Mouse (Mus musculus) lung, adult 2 months (tissue): Measurements from ENCODE around the gene Bcas3. TPM values are rescaled to one million over a fixed set of nuclear protein-coding genes. Genes with fewer than 3 reads are reported as not detected.

ENCODE experiments used
- DNase-seq: peaks from one replicate; pipeline ENCODE4 v3.0.0; 2022
- H3K4me1 ChIP-seq: fragments of 200-500 bp; 2 replicates; pipeline ENCODE4 v1.6.1; 2011; ENCODE audit warnings: low read length; ENCODE audit not compliant: control insufficient read depth, insufficient read depth
- H3K4me3 ChIP-seq: fragments of 200-500 bp; replicated peaks from 2 replicates; pipeline ENCODE3; 2011; ENCODE audit warnings: low read depth, mild to moderate bottlenecking, control low read depth, low read length; ENCODE audit errors: extremely low read depth
- CTCF ChIP-seq: fragments of 200-500 bp; IDR thresholded peaks from 2 replicates; pipeline ENCODE4 v1.5.1; 2011; ENCODE audit warnings: mild to moderate bottlenecking, low read length, control low read depth; ENCODE audit not compliant: insufficient read depth
- POLR2A ChIP-seq: fragments of 200-500 bp; IDR thresholded peaks from 2 replicates; pipeline ENCODE4 v1.6.1; 2011; ENCODE audit warnings: low read depth, mild to moderate bottlenecking, control low read depth, low read length, borderline replicate concordance; ENCODE audit errors: extremely low read depth
- WGBS: fragments of 180-500 bp; shearing (Covaris S2); methylation state at CpG from one replicate; pipeline ENCODE4 v1.1.7; 2018; 5-methylcytosine and 5-hydroxymethylcytosine counted together
- polyA plus RNA-seq: library from polyadenylated mRNA; depleted of rRNA; stranded (reverse); fragments of >200 nt; gene quantifications from 2 replicates; pipeline ENCODE4 v1.2.3, GENCODE M21; 2012

The Bcas3 gene
- polyA plus RNA-seq, 1 experiment = 55.7 TPM

- no peak for DNase-seq
- H3K4me3 ChIP-seq = no peak overlapping the region
- H3K4me1 ChIP-seq = no peaks in the 10 kb centered on the region
- 60% methylated on average over 6 of the region's 6 CpGs for WGBS
- TF ChIP-seq POLR2A (no peak), CTCF (no peak)
Observed at GRCm38 (mm10) chr11:85547966-85548365, 195.0 kb downstream of the Bcas3 start.

DNA sequence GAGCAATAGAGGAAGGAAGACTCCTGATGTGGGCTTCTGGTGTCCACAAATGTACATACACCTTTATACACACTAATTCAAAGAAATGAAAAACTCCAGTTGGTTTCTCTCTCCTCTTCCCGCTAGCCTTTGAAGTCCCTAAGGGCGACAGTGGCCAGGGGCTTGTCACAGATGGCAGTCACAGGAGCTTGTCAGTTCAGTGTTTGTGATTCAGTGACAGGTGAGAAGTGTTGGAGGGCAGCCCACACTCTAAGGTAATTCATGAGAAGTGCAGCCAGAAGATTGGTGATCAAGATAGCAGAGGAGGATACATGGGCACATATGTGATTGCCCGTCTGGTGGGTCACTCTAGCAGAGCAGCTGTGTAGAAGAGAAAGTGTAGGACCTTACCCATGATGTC, 196.7 kb downstream of the Bcas3 start:
- TF ChIP-seq POLR2A (no peak), CTCF (no peak)
- no peak for DNase-seq
- whole genome bisulfite sequencing = 94% methylated on average over 3 of the region's 3 CpGs

GRCm38 (mm10) chr11:85555066-85555465, 202.1 kb downstream of the Bcas3 start:
- TF ChIP-seq POLR2A = no peak
- no peak for TF ChIP-seq CTCF
- H3K4me1 ChIP-seq = no peaks in the 10 kb centered on the region
- 20% methylated on average over 1 of the region's 1 CpGs for WGBS
- no peak for DNase-seq
- H3K4me3 ChIP-seq = no peak overlapping the region

More for the DNA sequence above, 196.7 kb downstream of the Bcas3 start:
- Histone ChIP-seq H3K4me1 (no peaks in the 10 kb centered on the region), H3K4me3 (no peak overlapping the region)

DNA sequence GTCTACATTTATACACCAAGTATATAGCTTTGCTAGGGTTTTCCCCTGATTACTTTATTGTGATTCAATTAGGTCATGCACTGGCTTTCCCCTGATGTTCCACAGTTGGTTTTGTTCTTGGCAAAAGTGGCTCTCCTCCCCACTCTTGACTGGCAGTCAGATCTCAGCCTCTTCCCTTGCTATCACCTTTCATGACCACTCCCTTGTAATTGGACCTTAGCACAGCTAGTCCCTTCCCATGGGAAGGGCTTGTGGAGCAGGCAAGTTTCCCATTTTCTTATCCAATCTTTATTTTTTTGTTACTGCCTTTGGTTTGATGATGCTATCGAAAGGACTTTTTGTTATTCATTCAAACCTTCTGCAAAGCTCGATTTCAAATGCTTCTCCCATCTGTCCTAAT, 202.8 kb downstream of the Bcas3 start:
- WGBS = 72% methylated on average over 2 of the region's 2 CpGs
- no peak overlapping the region for H3K4me3 ChIP-seq
- no peak for TF ChIP-seq POLR2A
- no peak for TF ChIP-seq CTCF
- DNase-seq = no peak
- H3K4me1 ChIP-seq = no peaks in the 10 kb centered on the region

DNA sequence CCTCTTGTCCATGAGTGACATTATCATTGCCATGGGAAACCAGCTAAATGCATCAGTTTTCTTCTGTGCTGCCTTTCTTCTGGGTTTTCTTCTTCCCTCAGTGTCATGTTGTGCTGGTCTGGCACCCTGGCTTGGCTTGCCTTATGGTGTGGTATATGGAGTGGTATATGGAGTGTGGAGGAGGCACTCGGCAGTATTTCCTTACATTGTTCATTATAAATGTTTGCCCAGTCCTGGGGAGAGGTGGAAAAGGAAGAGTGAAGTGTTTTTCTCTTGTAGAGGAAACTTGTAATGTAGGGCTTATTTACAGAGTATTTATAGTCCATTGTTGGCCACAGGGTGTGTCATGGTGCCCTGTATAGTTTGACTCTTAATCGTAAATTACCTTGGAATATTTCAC, 212.1 kb downstream of the Bcas3 start:
- no peak for DNase-seq
- Histone ChIP-seq H3K4me1 (peaks cover 4% of the 10 kb centered on the region; the same call in 1 of the 2 replicates), H3K4me3 (no peak overlapping the region)
- 48% methylated on average over 2 of the region's 2 CpGs for WGBS
- TF ChIP-seq CTCF (no peak), POLR2A (no peak)

- H3K4me1 ChIP-seq = peaks cover 22% of the 10 kb centered on the region
- H3K4me3 ChIP-seq = no peak overlapping the region
- TF ChIP-seq CTCF (no peak), POLR2A (no peak)
- no peak for DNase-seq
- 28% methylated on average over 3 of the region's 3 CpGs for whole genome bisulfite sequencing
Observed at GRCm38 (mm10) chr11:85571040-85571439, 218.1 kb downstream of the Bcas3 start.

DNA sequence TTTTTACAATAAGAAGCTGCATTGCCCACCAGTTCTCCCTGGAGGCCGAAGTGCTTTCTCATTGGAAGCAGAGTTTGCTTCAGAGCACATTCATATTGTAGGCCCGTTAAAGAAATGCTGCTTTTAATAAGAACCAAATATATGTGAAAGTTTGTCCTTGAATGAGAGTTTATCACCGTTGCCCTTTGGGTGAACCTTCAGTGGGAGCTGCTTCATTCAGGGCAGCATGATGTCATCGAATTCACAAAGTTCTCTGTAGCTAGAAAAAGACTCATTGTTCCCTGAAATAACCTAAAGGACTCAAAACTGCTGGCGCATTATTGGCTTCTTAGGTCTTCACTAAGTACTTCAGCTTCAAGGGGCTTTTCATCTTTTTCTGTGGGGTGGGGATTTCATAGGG, 219.0 kb downstream of the Bcas3 start:
- 39% methylated on average over 5 of the region's 5 CpGs for WGBS
- no peak for DNase-seq

GRCm38 (mm10) chr11:85572590-85572989, 219.6 kb downstream of the Bcas3 start:
- 67% methylated on average over 3 of the region's 3 CpGs for WGBS
- Histone ChIP-seq H3K4me1 (peaks cover 26% of the 10 kb centered on the region), H3K4me3 (no peak overlapping the region)
- TF ChIP-seq POLR2A (no peak), CTCF (no peak)
- no peak for DNase-seq

More for the DNA sequence above, 219.0 kb downstream of the Bcas3 start:
- TF ChIP-seq POLR2A (no peak), CTCF (no peak)
- H3K4me1 ChIP-seq = peaks cover 22% of the 10 kb centered on the region
- H3K4me3 ChIP-seq = no peak overlapping the region

DNA sequence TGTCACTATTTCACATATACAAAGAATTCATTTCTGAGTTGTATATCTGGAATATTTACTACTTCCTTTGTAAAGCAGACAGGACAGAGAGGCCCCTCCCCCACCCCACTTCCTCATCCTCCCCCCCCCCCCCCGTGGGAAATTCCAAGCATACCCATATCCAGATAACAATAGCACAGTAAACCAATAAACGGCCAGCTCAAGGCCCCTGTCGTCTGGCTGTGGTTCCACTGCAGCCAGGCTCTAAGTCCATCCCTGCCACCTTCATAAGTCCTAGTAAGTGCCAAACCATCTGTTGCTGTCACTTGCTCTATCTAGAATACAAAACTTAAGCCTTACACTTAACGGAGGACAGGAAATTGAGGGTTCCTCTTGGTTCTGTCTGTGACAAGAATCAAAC, 221.5 kb downstream of the Bcas3 start:
- no peak for TF ChIP-seq CTCF
- no peak for TF ChIP-seq POLR2A
- 4% methylated on average over 4 of the region's 4 CpGs for WGBS
- Histone ChIP-seq H3K4me1 (peaks cover 32% of the 10 kb centered on the region), H3K4me3 (no peak overlapping the region)
- DNase-seq = no peak

DNA sequence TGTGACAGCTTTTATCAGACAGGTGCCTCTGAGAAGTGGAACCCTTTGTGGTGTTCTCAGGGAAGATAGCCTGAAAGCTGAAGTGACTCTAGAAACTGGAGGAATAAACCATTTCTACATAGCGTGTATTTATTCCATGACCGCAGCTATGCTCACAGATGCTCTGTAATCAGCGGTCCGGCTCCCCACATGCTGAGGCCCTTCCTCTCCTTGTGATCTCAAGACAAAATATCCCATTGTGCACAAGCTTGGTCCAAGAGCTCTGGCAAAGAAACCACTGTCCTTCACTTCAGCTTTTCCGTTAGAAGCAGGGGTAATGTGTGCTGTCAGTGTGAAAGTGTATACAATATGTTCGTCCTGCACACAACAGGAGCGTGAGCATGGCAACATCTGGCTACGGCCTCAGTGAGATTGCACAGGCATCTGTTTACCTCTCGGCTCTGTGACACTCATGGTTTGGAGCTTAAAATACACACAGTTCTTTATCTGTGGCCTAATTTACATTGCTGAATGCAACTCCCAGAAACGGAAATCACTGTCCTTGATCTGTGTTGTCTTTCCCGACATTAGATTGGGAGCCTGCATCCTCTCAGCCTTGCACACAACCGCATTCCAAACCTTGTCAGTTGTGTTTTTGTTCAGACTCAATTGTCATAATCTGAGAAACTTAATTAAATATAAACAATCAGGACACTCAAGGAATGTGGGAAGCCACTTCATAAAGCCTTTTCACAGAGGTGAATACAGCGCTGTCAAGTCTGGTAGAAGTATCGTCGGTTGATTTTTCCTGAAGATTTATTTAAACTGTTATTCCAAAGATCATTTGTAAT, 225.1 kb downstream of the Bcas3 start:
- H3K4me1 ChIP-seq = peaks cover 19% of the 10 kb centered on the region
- WGBS = 44% methylated on average over 15 of the region's 15 CpGs

More for the DNA sequence above, 225.1 kb downstream of the Bcas3 start:
- H3K4me3 ChIP-seq = no peak overlapping the region
- TF ChIP-seq POLR2A = no peak
- no peak for TF ChIP-seq CTCF
- DNase-seq = peak; percentile 6
